ENCODE assay signal across 14 mouse cellular contexts in genomic region chr5:75410240-75411186, GRCm38 (mm10).
DNase-seq lines count a peak whose midpoint lies in the region; ATAC-seq and TF ChIP-seq lines count a peak whose summit lies in the region.
"Had no signal": no experiment of that assay in that cellular context is flagged by ENCODE, and none has a peak within 500 bp of the region (broad histone marks: within the 10 kb centered on the region; RNA-seq: fewer than 3 reads in every experiment).

No protein-coding gene starts in this region.

- no peaks in the 10 kb centered on the region for H3K4me1 ChIP-seq in lung, embryonic 14.5 days (ENCODE audit: insufficient read depth)

- intact Hi-C loops in heart, postnatal 36 days (cut with DNase I) = no loop called here

- H3K4me3 ChIP-seq in lung, embryonic 14.5 days (ENCODE audit: low read depth, low read length) = peak overlapping the region; percentile 4; the same call in 1 of the 2 replicates
- H3K4me3 ChIP-seq: hindbrain, embryonic 12.5 days had no signal

- DNase-seq in heart, adult 11 months = peak; percentile 64
- DNase-seq in heart, postnatal 36 days = no peak
- peak; percentile 70 for DNase-seq in lung, embryonic 14.5 days
- no peak for DNase-seq in lung, postnatal 10 days
- peak; percentile 72 for DNase-seq in right cerebral cortex, postnatal 4 days
- no peak for DNase-seq in right cerebral cortex, adult 18-20 months
- no peak for DNase-seq in embryo, embryonic 9.5 days (ENCODE audit: extremely low spot score)
- DNase-seq: adrenal gland, postnatal 14 days; kidney, adult 2 months; kidney, postnatal 36 days; thymus, adult 2 months had no signal

- H3K27ac ChIP-seq in lung, embryonic 14.5 days (ENCODE audit: low read depth) = no peak overlapping the region
- H3K27ac ChIP-seq: hindbrain, embryonic 12.5 days; liver, embryonic 14.5 days had no signal

- no peak overlapping the region for H3K9ac ChIP-seq in lung, embryonic 14.5 days
- H3K9ac ChIP-seq: hindbrain, embryonic 12.5 days; liver, embryonic 14.5 days had no signal

- no peaks in the 10 kb centered on the region for H3K9me3 ChIP-seq in lung, embryonic 14.5 days (ENCODE audit: low read depth, low read length)
- H3K9me3 ChIP-seq: G1E; hindbrain, embryonic 12.5 days had no signal

- TF ChIP-seq CTCF in lung, embryonic 14.5 days (IDR thresholded peaks at IDR 0.05; ENCODE audit: low read depth) = no peak

- no peak for ATAC-seq in lung, embryonic 14.5 days (ENCODE audit: insufficient read depth)

- peak overlapping the region; percentile 40 for H3K4me2 ChIP-seq in lung, embryonic 14.5 days
- H3K4me2 ChIP-seq: hindbrain, embryonic 12.5 days had no signal

- WGBS in lung, embryonic 14.5 days = 62% methylated on average over 24 of the region's 24 CpGs

- no peaks in the 10 kb centered on the region for H3K27me3 ChIP-seq in lung, embryonic 14.5 days (ENCODE audit: insufficient read depth, low read length)
- H3K27me3 ChIP-seq: hindbrain, embryonic 12.5 days had no signal

- H3K36me3 ChIP-seq in lung, embryonic 14.5 days (ENCODE audit: insufficient read depth) = no peaks in the 10 kb centered on the region
- H3K36me3 ChIP-seq: G1E; hindbrain, embryonic 12.5 days had no signal

Comparison
In these comparisons a context has a peak if more than half of its experiments do, and no peak if none do; other contexts are left out.
1. DNase-seq: peak in heart, adult 11 months (single experiment), lung, embryonic 14.5 days (single experiment) and right cerebral cortex, postnatal 4 days (single experiment); none in heart, postnatal 36 days (0 of 2), lung, postnatal 10 days (single experiment), right cerebral cortex, adult 18-20 months (single experiment) and embryo, embryonic 9.5 days (single experiment).